Mouse (Mus musculus) ES-CJ7 (cell line): ENCODE measurements at regions not wholly inside any gene's neighbourhood (a gene's known extent, or its start where the extent isn't known, plus 50 kb on each side); places are given as distances from the start of the nearest gene placed in this dataset.

ENCODE experiments used
- DNase-seq: peaks from one replicate; pipeline ENCODE4 v3.0.0; 2011; ENCODE audit warnings: low read depth, low spot score

GRCm38 (mm10) chr9:14215961-14216360 lies 58.9 kb upstream of the Sesn3 start:
- no peak for DNase-seq

- no peak for DNase-seq
These were observed 51.9 kb upstream of the Sesn3 start for GRCm38 (mm10) chr9:14222936-14223335.
